Mouse (Mus musculus): Measurements from ENCODE around the gene Dnm3.

GRCm38 (mm10) chr1:161983979-161984566, 493.8 kb downstream of the Dnm3 start:
- TF ChIP-seq CTCF (IDR thresholded peaks at IDR 0.05; ENCODE audit: control insufficient read depth, insufficient read depth, low read length), result no peak
- TF ChIP-seq POLR2A (IDR thresholded peaks at IDR 0.05; ENCODE audit: borderline replicate concordance, control insufficient read depth, low read depth, low read length), result no peak
